Comparison of ENCODE assay signal across 9 mouse cellular contexts in genomic region chr17:29176391-29177267, GRCm38 (mm10).
DNase-seq lines count a peak whose midpoint lies in the region; ATAC-seq and TF ChIP-seq lines count a peak whose summit lies in the region.
"Had no signal": no experiment of that assay in that cellular context is flagged by ENCODE, and none has a peak within 500 bp of the region (broad histone marks: within the 10 kb centered on the region; RNA-seq: fewer than 3 reads in every experiment).

No protein-coding gene starts in this region.

- H3K9me3 ChIP-seq in embryonic facial prominence, embryonic 11.5 days (replicated peaks; ENCODE audit: control insufficient read depth, low read length) = no peaks in the 10 kb centered on the region
- H3K9me3 ChIP-seq in heart, embryonic 11.5 days (replicated peaks; ENCODE audit: control insufficient read depth, low read length) = no peaks in the 10 kb centered on the region
- no peaks in the 10 kb centered on the region for H3K9me3 ChIP-seq in lung, embryonic 14.5 days (ENCODE audit: low read depth, low read length)
- H3K9me3 ChIP-seq: heart, embryonic 15.5 days had no signal

- TF ChIP-seq CTCF in lung, embryonic 14.5 days (IDR thresholded peaks at IDR 0.05; ENCODE audit: low read depth) = peak; percentile 71

- H3K27me3 ChIP-seq in embryonic facial prominence, embryonic 11.5 days (ENCODE audit: control insufficient read depth, insufficient read depth, low read length) = no peaks in the 10 kb centered on the region
- H3K27me3 ChIP-seq in heart, embryonic 11.5 days (ENCODE audit: control insufficient read depth, insufficient read depth, low read length) = no peaks in the 10 kb centered on the region
- H3K27me3 ChIP-seq in lung, embryonic 14.5 days (ENCODE audit: insufficient read depth, low read length) = no peaks in the 10 kb centered on the region
- H3K27me3 ChIP-seq: heart, embryonic 15.5 days had no signal

- H3K36me3 ChIP-seq in embryonic facial prominence, embryonic 11.5 days (replicated peaks; ENCODE audit: control insufficient read depth, insufficient read depth, low read depth, low read length) = no peaks in the 10 kb centered on the region
- H3K36me3 ChIP-seq in heart, embryonic 11.5 days (ENCODE audit: control insufficient read depth, insufficient read depth, low read length) = no peaks in the 10 kb centered on the region
- H3K36me3 ChIP-seq in lung, embryonic 14.5 days (ENCODE audit: insufficient read depth) = no peaks in the 10 kb centered on the region
- H3K36me3 ChIP-seq: heart, embryonic 15.5 days had no signal

- H3K4me1 ChIP-seq in embryonic facial prominence, embryonic 11.5 days (ENCODE audit: control insufficient read depth, insufficient read depth, low read length) = peaks cover 3% of the 10 kb centered on the region; the same call in 1 of the 2 replicates
- H3K4me1 ChIP-seq in heart, embryonic 11.5 days (ENCODE audit: control insufficient read depth, insufficient read depth, low read length) = peaks cover 27% of the 10 kb centered on the region
- 0 out of 2 replicates have a peak, but pooled peaks cover 2% of the 10 kb centered on the region for H3K4me1 ChIP-seq in lung, embryonic 14.5 days (ENCODE audit: insufficient read depth)

- WGBS in embryonic facial prominence, embryonic 11.5 days = 13% methylated on average over 9 of the region's 9 CpGs
- WGBS in heart, embryonic 11.5 days (ENCODE audit: insufficient replicate concordance) = 20% methylated on average over 9 of the region's 9 CpGs
- WGBS in lung, embryonic 14.5 days = 20% methylated on average over 9 of the region's 9 CpGs

- peak; percentile 67 for ATAC-seq in embryonic facial prominence, embryonic 11.5 days (replicated peaks; ENCODE audit: insufficient number of reproducible peaks, low FRiP score, low TSS enrichment, low read depth)
- no peak for ATAC-seq in heart, embryonic 11.5 days (replicated peaks; ENCODE audit: insufficient number of reproducible peaks, low FRiP score, low TSS enrichment)
- no peak for ATAC-seq in lung, embryonic 14.5 days (ENCODE audit: insufficient read depth)
- no peak for ATAC-seq in erythroblast, adult 5-6 weeks (replicated peaks; ENCODE audit: low FRiP score, poor library complexity, severe bottlenecking)

- H3K4me3 ChIP-seq in embryonic facial prominence, embryonic 11.5 days (ENCODE audit: low read depth, low read length) = no peak overlapping the region
- no peak overlapping the region for H3K4me3 ChIP-seq in heart, embryonic 11.5 days (ENCODE audit: low read depth, low read length)
- H3K4me3 ChIP-seq in lung, embryonic 14.5 days (ENCODE audit: low read depth, low read length) = no peak overlapping the region
- H3K4me3 ChIP-seq: heart, embryonic 15.5 days had no signal

- H3K27ac ChIP-seq in embryonic facial prominence, embryonic 11.5 days (replicated peaks; ENCODE audit: low read depth, low read length) = no peak overlapping the region
- H3K27ac ChIP-seq in heart, embryonic 11.5 days (ENCODE audit: low read depth, low read length) = no peak overlapping the region
- no peak overlapping the region for H3K27ac ChIP-seq in lung, embryonic 14.5 days (ENCODE audit: low read depth)

- no peak overlapping the region for H3K9ac ChIP-seq in embryonic facial prominence, embryonic 11.5 days (replicated peaks; ENCODE audit: low read length)
- no peak overlapping the region for H3K9ac ChIP-seq in heart, embryonic 11.5 days (ENCODE audit: low read depth, low read length)
- H3K9ac ChIP-seq in lung, embryonic 14.5 days = no peak overlapping the region
- H3K9ac ChIP-seq: heart, embryonic 15.5 days had no signal

- DNase-seq in CD4-positive helper T cell, adult 2 months (ENCODE audit: low read depth, low spot score) = peak; percentile 63
- DNase-seq in adipocyte (ENCODE audit: low spot score) = peak; percentile 66
- DNase-seq in embryonic facial prominence, embryonic 11.5 days (ENCODE audit: low spot score) = peak; percentile 81
- peak; percentile 68 to 90 for DNase-seq in kidney, postnatal 36 days
- peak; percentile 76 for DNase-seq in lung, embryonic 14.5 days
- DNase-seq in right cerebral cortex, adult 2 months (ENCODE audit: low spot score in 2 of 2) = peak; percentile 86 to 87

- H3K4me2 ChIP-seq in embryonic facial prominence, embryonic 11.5 days (ENCODE audit: low read depth, low read length) = no peak overlapping the region
- peak overlapping the region; percentile 1; the same call in 1 of the 2 replicates for H3K4me2 ChIP-seq in heart, embryonic 11.5 days
- no peak overlapping the region for H3K4me2 ChIP-seq in lung, embryonic 14.5 days
- H3K4me2 ChIP-seq: heart, embryonic 15.5 days had no signal
